Mouse (Mus musculus) G1E (cell line): ENCODE data around the gene Itga5.

ENCODE experiments used
- CTCF ChIP-seq: IDR thresholded peaks from 2 replicates; pipeline ENCODE4 v1.5.1; 2012; ENCODE audit warnings: low read depth, low read length, inconsistent platforms, mixed read lengths
- GATA1 ChIP-seq: IDR thresholded peaks from 2 replicates; pipeline ENCODE4 v1.6.1; 2012; ENCODE audit warnings: borderline replicate concordance, low read length, inconsistent platforms, mixed read lengths
- GATA2 ChIP-seq: IDR thresholded peaks from 2 replicates; pipeline ENCODE4 v1.6.1; 2012; ENCODE audit warnings: low read depth, low read length, inconsistent platforms, borderline replicate concordance
- POLR2AphosphoS5 ChIP-seq: IDR thresholded peaks from 2 replicates; pipeline ENCODE4 v1.6.1; 2012; ENCODE audit warnings: low read depth, low read length, inconsistent platforms; ENCODE audit not compliant: insufficient replicate concordance

DNA sequence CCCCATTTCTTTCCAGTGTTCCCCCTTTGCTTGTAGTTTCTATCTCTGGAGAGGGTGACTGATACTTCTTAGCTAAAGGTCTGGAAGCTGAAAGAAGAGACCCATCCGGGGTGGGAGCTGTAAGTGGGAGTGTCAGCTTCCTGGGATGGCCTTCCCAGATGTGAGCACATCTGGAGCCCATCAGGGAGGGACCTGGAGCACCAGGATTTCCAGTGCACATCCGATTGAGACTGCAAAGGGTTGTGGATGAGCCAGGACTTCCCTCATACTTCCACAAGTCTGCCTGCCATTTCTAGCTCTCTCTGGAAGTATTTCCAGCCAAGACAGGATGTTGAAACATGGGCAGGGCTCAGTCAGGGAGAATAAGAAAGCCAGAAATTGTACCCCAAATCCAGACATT is 4.6 kb upstream of the Itga5 start:
- TF ChIP-seq CTCF (no peak), GATA1 (no peak), POLR2AphosphoS5 (no peak), GATA2 (no peak)
